Mouse (Mus musculus) CH12.LX (cell line): ENCODE data around the gene Isca1. TPM values are rescaled to one million over a fixed set of nuclear protein-coding genes. Genes with fewer than 3 reads are reported as not detected.

Experiments used
- DNase-seq: peaks from one replicate; pipeline ENCODE4 v3.0.0-alpha.2; 2013; ENCODE audit errors: extremely low read depth
- H3K27ac ChIP-seq: 2 replicates; pipeline ENCODE4 v1.5.1; 2012; ENCODE audit warnings: low read depth, mild to moderate bottlenecking, control low read depth, moderate library complexity; ENCODE audit not compliant: insufficient read depth
- H3K27me3 ChIP-seq: replicated peaks from 2 replicates; pipeline ENCODE3; 2012; ENCODE audit warnings: inconsistent platforms
- H3K36me3 ChIP-seq, 2 experiments: replicated peaks in 1 of 2; 2 replicates each; pipeline versions ENCODE3 to v1.6.1; 2012; ENCODE audit warnings: inconsistent platforms in 1 of 2, low read length in 1 of 2, mild to moderate bottlenecking in 1 of 2, mixed read lengths in 1 of 2, moderate library complexity in 1 of 2; ENCODE audit not compliant: control insufficient read depth in 1 of 2, insufficient read depth in 1 of 2
- H3K4me1 ChIP-seq, 2 experiments: 2 replicates each; pipeline ENCODE4 v1.6.1; 2012; ENCODE audit warnings: inconsistent platforms in 1 of 2, moderate library complexity in 1 of 2; ENCODE audit not compliant: insufficient read depth in 2 of 2, control insufficient read depth in 1 of 2
- H3K4me2 ChIP-seq: 2 replicates; pipeline ENCODE4 v1.6.1; 2012; ENCODE audit warnings: low read depth, mild to moderate bottlenecking, control low read depth; ENCODE audit not compliant: poor library complexity, insufficient read depth, severe bottlenecking
- H3K4me3 ChIP-seq, 3 experiments: fragments of 150-350 bp in 1 of 3; sonication (generic) in 1 of 3; replicated peaks in 1 of 3; 2 replicates each; pipeline versions ENCODE3 to v1.5.1; 2011 to 2012; ENCODE audit warnings: low read depth in 2 of 3, low read length in 2 of 3, mild to moderate bottlenecking in 2 of 3, moderate library complexity in 2 of 3, control low read depth in 1 of 3, improper control_type of control experiment in 1 of 3, inconsistent platforms in 1 of 3, mixed read lengths in 1 of 3; ENCODE audit not compliant: poor library complexity in 1 of 3
- H3K79me2 ChIP-seq: replicated peaks from 2 replicates; pipeline ENCODE4 v1.6.1; 2012; ENCODE audit warnings: mild to moderate bottlenecking, moderate library complexity; ENCODE audit not compliant: control insufficient read depth, poor library complexity, insufficient read depth, severe bottlenecking; ENCODE audit errors: extremely low read depth
- H3K9ac ChIP-seq: 2 replicates; pipeline ENCODE4 v1.6.1; 2012; ENCODE audit warnings: low read depth, mild to moderate bottlenecking, control low read depth, moderate library complexity; ENCODE audit not compliant: insufficient read depth
- H3K9me3 ChIP-seq: replicated peaks from 2 replicates; pipeline ENCODE3; 2012; ENCODE audit warnings: low read length, inconsistent platforms, mixed read lengths
- CTCF ChIP-seq, 2 experiments: IDR thresholded peaks in 1 of 2; conservative IDR thresholded peaks in 1 of 2; 2 replicates each; pipeline ENCODE4 v1.5.1; 2011 to 2012; ENCODE audit warnings: low read depth in 2 of 2, low read length in 2 of 2, improper control_type of control experiment in 1 of 2, inconsistent platforms in 1 of 2, mild to moderate bottlenecking in 1 of 2, moderate library complexity in 1 of 2
- E2F4 ChIP-seq: IDR thresholded peaks from 2 replicates; pipeline ENCODE4 v1.6.1; 2011; ENCODE audit warnings: low read depth, low read length, improper control_type of control experiment; ENCODE audit not compliant: insufficient replicate concordance
- ELF1 ChIP-seq: IDR thresholded peaks from 2 replicates; pipeline ENCODE4 v1.6.1; 2014; ENCODE audit warnings: low read depth, mild to moderate bottlenecking, inconsistent platforms, low read length, improper control_type of control experiment
- EP300 ChIP-seq: IDR thresholded peaks from 2 replicates; pipeline ENCODE4 v1.6.1; 2011; ENCODE audit warnings: low read length, improper control_type of control experiment
- ETS1 ChIP-seq: conservative IDR thresholded peaks from 2 replicates; pipeline ENCODE4 v1.6.1; 2012; ENCODE audit warnings: low read depth, mild to moderate bottlenecking, inconsistent platforms, low read length, improper control_type of control experiment, moderate library complexity
- GABPA ChIP-seq: IDR thresholded peaks from 2 replicates; pipeline ENCODE4 v1.6.1; 2012; ENCODE audit warnings: low read depth, low read length, improper control_type of control experiment, inconsistent platforms; ENCODE audit not compliant: insufficient replicate concordance
- HCFC1 ChIP-seq: IDR thresholded peaks from 2 replicates; pipeline ENCODE4 v1.6.1; 2012; ENCODE audit warnings: low read depth, mild to moderate bottlenecking, inconsistent platforms, low read length, improper control_type of control experiment
- IRF4 ChIP-seq: IDR thresholded peaks from 2 replicates; pipeline ENCODE4 v1.6.1; 2014; ENCODE audit warnings: low read depth, mild to moderate bottlenecking, inconsistent platforms, low read length, improper control_type of control experiment
- JUN ChIP-seq: IDR thresholded peaks from 2 replicates; pipeline ENCODE4 v1.6.1; 2011; ENCODE audit warnings: low read depth, mild to moderate bottlenecking, low read length, improper control_type of control experiment, moderate library complexity; ENCODE audit not compliant: insufficient read depth
- JUND ChIP-seq: conservative IDR thresholded peaks from 2 replicates; pipeline ENCODE4 v1.6.1; 2011; ENCODE audit warnings: low read depth, low read length, improper control_type of control experiment
- MAFK ChIP-seq: IDR thresholded peaks from 2 replicates; pipeline ENCODE4 v1.6.1; 2011; ENCODE audit warnings: low read length, improper control_type of control experiment; ENCODE audit not compliant: insufficient replicate concordance
- MAX ChIP-seq: IDR thresholded peaks from 2 replicates; pipeline ENCODE4 v1.6.1; 2011; ENCODE audit warnings: low read length, improper control_type of control experiment
- MEF2A ChIP-seq: IDR thresholded peaks from 2 replicates; pipeline ENCODE4 v1.6.1; 2014; ENCODE audit warnings: low read depth, mild to moderate bottlenecking, inconsistent platforms, low read length, improper control_type of control experiment, borderline replicate concordance
- MXI1 ChIP-seq: IDR thresholded peaks from 2 replicates; pipeline ENCODE4 v1.6.1; 2011; ENCODE audit warnings: mild to moderate bottlenecking, low read depth, low read length, improper control_type of control experiment
- MYC ChIP-seq: IDR thresholded peaks from 2 replicates; pipeline ENCODE4 v1.6.1; 2011; ENCODE audit warnings: low read depth, mild to moderate bottlenecking, improper control_type of control experiment, low read length
- NELFE ChIP-seq: IDR thresholded peaks from 2 replicates; pipeline ENCODE4 v1.6.1; 2011; ENCODE audit warnings: low read depth, low read length, improper control_type of control experiment
- PAX5 ChIP-seq: IDR thresholded peaks from 2 replicates; pipeline ENCODE4 v1.6.1; 2012; ENCODE audit warnings: low read length, inconsistent platforms, mixed read lengths
- POLR2A ChIP-seq: IDR thresholded peaks from 2 replicates; pipeline ENCODE4 v1.6.1; 2011; ENCODE audit warnings: low read depth, mild to moderate bottlenecking, improper control_type of control experiment, low read length
- POLR2AphosphoS2 ChIP-seq: IDR thresholded peaks from 2 replicates; pipeline ENCODE4 v1.6.1; 2011; ENCODE audit warnings: low read depth, low read length, improper control_type of control experiment
- SMC3 ChIP-seq: IDR thresholded peaks from 2 replicates; pipeline ENCODE4 v1.6.1; 2011; ENCODE audit warnings: low read depth, low read length, improper control_type of control experiment
- TCF12 ChIP-seq: IDR thresholded peaks from 2 replicates; pipeline ENCODE4 v1.6.1; 2014; ENCODE audit warnings: low read depth, mild to moderate bottlenecking, inconsistent platforms, low read length, improper control_type of control experiment
- UBTF ChIP-seq: IDR thresholded peaks from 2 replicates; pipeline ENCODE4 v1.6.1; 2012; ENCODE audit warnings: low read depth, mild to moderate bottlenecking, inconsistent platforms, low read length, improper control_type of control experiment, moderate library complexity
- USF1 ChIP-seq: IDR thresholded peaks from 2 replicates; pipeline ENCODE4 v1.6.1; 2014; ENCODE audit warnings: low read depth, mild to moderate bottlenecking, inconsistent platforms, low read length, improper control_type of control experiment
- ZC3H11A ChIP-seq: IDR thresholded peaks from 2 replicates; pipeline ENCODE4 v1.6.1; 2012; ENCODE audit warnings: low read depth, mild to moderate bottlenecking, inconsistent platforms, low read length, improper control_type of control experiment
- ZKSCAN1 ChIP-seq: IDR thresholded peaks from 2 replicates; pipeline ENCODE4 v1.6.1; 2012; ENCODE audit warnings: low read depth, inconsistent platforms, low read length, improper control_type of control experiment, borderline replicate concordance
- ZNF384 ChIP-seq: IDR thresholded peaks from 2 replicates; pipeline ENCODE4 v1.6.1; 2012; ENCODE audit warnings: low read depth, low read length, improper control_type of control experiment, inconsistent platforms
- dilution Hi-C: fragments of 300-500 bp; cut with MboI; formaldehyde crosslinking; loops from 2 replicates; pipeline ENCODE4 v1.14.3; 2020; ENCODE audit warnings: low sequenced_read_pairs; ENCODE audit not compliant: extremely low pct_unique_long_range_greater_than_20kb, extremely low pct_ligation_motif_present
- in situ Hi-C: fragments of 300-500 bp; cut with MboI; formaldehyde crosslinking; loops from 3 replicates; pipeline ENCODE4 v1.14.3; 2019; ENCODE audit warnings: low sequenced_read_pairs, low pct_ligation_motif_present, low pct_unique_long_range_greater_than_20kb, mixed read lengths
- polyA plus RNA-seq: library from polyadenylated mRNA; unstranded; fragments of >175 nt; gene quantifications from 2 replicates; pipeline ENCODE4 v1.2.1, GENCODE M21; 2012; ENCODE audit warnings: low read depth; ENCODE audit not compliant: insufficient read length
- total RNA-seq, 2 experiments: library from RNA; depleted of rRNA; stranded (reverse); fragments of 300-350 nt in 1 of 2; fragments of >200 nt in 1 of 2; gene quantifications; 2 replicates each; pipeline ENCODE4 v1.2.3; 2012 to 2014

Gene Isca1
- total and polyA plus RNA-seq, 3 experiments = 15.8 to 41.0 (median 18.4) TPM

GRCm38 (mm10) chr13:59741096-59741495 is 28.5 kb downstream of the Isca1 start:
- no peaks in the 10 kb centered on the region for H3K79me2 ChIP-seq
- no peaks in the 10 kb centered on the region for H3K27me3 ChIP-seq
- no peaks in the 10 kb centered on the region for H3K9me3 ChIP-seq
- dilution Hi-C loops = no loop called here
- no peak overlapping the region for H3K27ac ChIP-seq
- DNase-seq = no peak
- H3K9ac ChIP-seq = no peak overlapping the region
- in situ Hi-C loops = loop anchor here (25.0 kb wide), 1 partner anchor 1129 kb away; the partner anchor contains the start of gene Slc28a3
- no peak for TF ChIP-seq ZC3H11A
- no peak for TF ChIP-seq CTCF (conservative IDR thresholded peaks at IDR 0.05 in 1 of 2, IDR thresholded peaks at IDR 0.05 in 1 of 2; ENCODE audit: low read depth in 2 of 2, low read length in 2 of 2)
- TF ChIP-seq MAFK = no peak
- no peak for TF ChIP-seq EP300
- no peak for TF ChIP-seq JUND
- TF ChIP-seq POLR2AphosphoS2 = no peak
- TF ChIP-seq USF1 = no peak
- no peak for TF ChIP-seq MXI1
- TF ChIP-seq ELF1 = no peak
- no peaks in the 10 kb centered on the region for H3K36me3 ChIP-seq
- H3K4me2 ChIP-seq = no peak overlapping the region
- no peaks in the 10 kb centered on the region for H3K4me1 ChIP-seq
- no peak overlapping the region for H3K4me3 ChIP-seq

- Histone ChIP-seq H3K9ac (no peak overlapping the region), H3K4me2 (no peak overlapping the region), H3K79me2 (no peaks in the 10 kb centered on the region), H3K4me1 (peaks cover 3 to 4% of the 10 kb centered on the region in 2 experiments), H3K9me3 (no peaks in the 10 kb centered on the region), H3K4me3 (no peak overlapping the region), H3K36me3 (no peaks in the 10 kb centered on the region), H3K27ac (no peak overlapping the region), H3K27me3 (no peaks in the 10 kb centered on the region)
- no peak for DNase-seq
- TF ChIP-seq SMC3 = no peak
- no peak for TF ChIP-seq IRF4
- no peak for TF ChIP-seq CTCF (conservative IDR thresholded peaks at IDR 0.05 in 1 of 2, IDR thresholded peaks at IDR 0.05 in 1 of 2; ENCODE audit: low read depth in 2 of 2, low read length in 2 of 2)
- no peak for TF ChIP-seq GABPA
- in situ Hi-C loops = loop anchor here (25.0 kb wide), 1 partner anchor 1127 kb away; the partner anchor contains the start of gene Slc28a3
- dilution Hi-C loops = no loop called here
These were observed 30.2 kb downstream of the Isca1 start for GRCm38 (mm10) chr13:59739397-59739796.

GRCm38 (mm10) chr13:59738455-59738854 is 31.2 kb downstream of the Isca1 start:
- DNase-seq = no peak
- Histone ChIP-seq H3K9me3 (no peaks in the 10 kb centered on the region), H3K27ac (no peak overlapping the region), H3K4me1 (peaks cover 4 to 5% of the 10 kb centered on the region in 2 experiments), H3K4me3 (no peak overlapping the region), H3K79me2 (no peaks in the 10 kb centered on the region), H3K27me3 (no peaks in the 10 kb centered on the region), H3K36me3 (no peaks in the 10 kb centered on the region)
- in situ Hi-C loops = loop anchor here (25.0 kb wide), 1 partner anchor 1126 kb away; the partner anchor contains the start of gene Slc28a3
- TF ChIP-seq NELFE = no peak
- TF ChIP-seq ZNF384 = no peak
- no peak for TF ChIP-seq UBTF
- TF ChIP-seq EP300 = no peak
- TF ChIP-seq ZKSCAN1 = no peak
- no peak for TF ChIP-seq MEF2A
- TF ChIP-seq PAX5 = no peak
- TF ChIP-seq HCFC1 = no peak
- TF ChIP-seq MAFK = no peak
- no peak for TF ChIP-seq JUND
- no peak for TF ChIP-seq ETS1
- TF ChIP-seq CTCF (conservative IDR thresholded peaks at IDR 0.05 in 1 of 2, IDR thresholded peaks at IDR 0.05 in 1 of 2; ENCODE audit: low read depth in 2 of 2, low read length in 2 of 2) = no peak
- no peak for TF ChIP-seq MAX
- no peak for TF ChIP-seq E2F4
- no peak for TF ChIP-seq TCF12
- no peak for TF ChIP-seq JUN
- TF ChIP-seq POLR2A = no peak
- TF ChIP-seq MYC = no peak
- TF ChIP-seq, all 38 proteins: peak for 0
- dilution Hi-C loops = no loop called here
- no peak overlapping the region for H3K9ac ChIP-seq
- H3K4me2 ChIP-seq = no peak overlapping the region
